Mouse (Mus musculus): Measurements from ENCODE around the gene Sult2b1. TPM values are rescaled to one million over a fixed set of nuclear protein-coding genes. Genes with fewer than 3 reads are reported as not detected.

Gene Sult2b1
- total RNA-seq, 2 experiments from 2014 or later: not detected

- no peak for ATAC-seq (replicated peaks; ENCODE audit: low FRiP score, low TSS enrichment, poor library complexity, severe bottlenecking)
Measured at GRCm38 (mm10) chr7:45681046-45681736, 103.3 kb downstream of the Sult2b1 start.

Other genes starting within 250 kb of the Sult2b1 start
- gene Hsd17b14, start 229.8 kb downstream of the Sult2b1 start, total RNA-seq (2014; fragmentation: Nextera tagmentation): not detected in 2 replicates
- gene Hsd17b14, start 229.8 kb downstream of the Sult2b1 start, total RNA-seq (2017): not detected in 2 replicates
- gene Bcat2, start 214.5 kb downstream of the Sult2b1 start, total RNA-seq (2014; fragmentation: Nextera tagmentation): 81.0 and 92.5 TPM in 2 replicates
- 23.3 and 50.0 TPM in 2 replicates for gene Bcat2, start 214.5 kb downstream of the Sult2b1 start, total RNA-seq (2017)
- not detected in 2 replicates for gene Fgf21, start 169.2 kb downstream of the Sult2b1 start, total RNA-seq (2014; fragmentation: Nextera tagmentation)
- not detected in 2 replicates for gene Fgf21, start 169.2 kb downstream of the Sult2b1 start, total RNA-seq (2017)
- gene Fut1, start 167.4 kb downstream of the Sult2b1 start, total RNA-seq (2014; fragmentation: Nextera tagmentation): not detected in 2 replicates
- not detected in 2 replicates for gene Fut1, start 167.4 kb downstream of the Sult2b1 start, total RNA-seq (2017)
- gene Izumo1, start 162.9 kb downstream of the Sult2b1 start, total RNA-seq (2014; fragmentation: Nextera tagmentation): not detected in 2 replicates
- not detected in 2 replicates for gene Izumo1, start 162.9 kb downstream of the Sult2b1 start, total RNA-seq (2017)
- not detected in 2 replicates for gene Rasip1, start 157.2 kb downstream of the Sult2b1 start, total RNA-seq (2014; fragmentation: Nextera tagmentation)
- not detected in 2 replicates for gene Rasip1, start 157.2 kb downstream of the Sult2b1 start, total RNA-seq (2017)
- gene Mamstr, start 144.7 kb downstream of the Sult2b1 start, total RNA-seq (2014; fragmentation: Nextera tagmentation): not detected in 2 replicates
- gene Mamstr, start 144.7 kb downstream of the Sult2b1 start, total RNA-seq (2017): not detected in 2 replicates
- not detected in 2 replicates for gene Fut2, start 118.3 kb downstream of the Sult2b1 start, total RNA-seq (2014; fragmentation: Nextera tagmentation)
- gene Fut2, start 118.3 kb downstream of the Sult2b1 start, total RNA-seq (2017): not detected in 2 replicates
- gene Ntn5, start 100.6 kb downstream of the Sult2b1 start, total RNA-seq (2014; fragmentation: Nextera tagmentation): not detected in 2 replicates
- not detected in 2 replicates for gene Ntn5, start 100.6 kb downstream of the Sult2b1 start, total RNA-seq (2017)
- gene Sec1, start 90.3 kb downstream of the Sult2b1 start, total RNA-seq (2014; fragmentation: Nextera tagmentation): not detected in 2 replicates
- gene Sec1, start 90.3 kb downstream of the Sult2b1 start, total RNA-seq (2017): not detected in 2 replicates
- not detected in 2 replicates for gene Car11, start 84.8 kb downstream of the Sult2b1 start, total RNA-seq (2014; fragmentation: Nextera tagmentation)
- gene Car11, start 84.8 kb downstream of the Sult2b1 start, total RNA-seq (2017): not detected in 2 replicates
- 7.1 and 9.1 TPM in 2 replicates for gene Dbp, start 79.6 kb downstream of the Sult2b1 start, total RNA-seq (2014; fragmentation: Nextera tagmentation)
- gene Dbp, start 79.6 kb downstream of the Sult2b1 start, total RNA-seq (2017): 5.6 and 6.2 TPM in 2 replicates
- gene Rpl18, start 69.2 kb downstream of the Sult2b1 start, total RNA-seq (2014; fragmentation: Nextera tagmentation): 2,679 and 3,223 TPM in 2 replicates
- gene Rpl18, start 69.2 kb downstream of the Sult2b1 start, total RNA-seq (2017): 1,594 and 2,062 TPM in 2 replicates
- gene Sphk2, start 66.7 kb downstream of the Sult2b1 start, total RNA-seq (2014; fragmentation: Nextera tagmentation): 16.3 and 19.8 TPM in 2 replicates
- gene Sphk2, start 66.7 kb downstream of the Sult2b1 start, total RNA-seq (2017): 7.5 and 7.8 TPM in 2 replicates
- gene Fam83e, start 63.5 kb downstream of the Sult2b1 start, total RNA-seq (2014; fragmentation: Nextera tagmentation): 1.1 and 2.1 TPM in 2 replicates
- gene Fam83e, start 63.5 kb downstream of the Sult2b1 start, total RNA-seq (2017): 0.61 and 2.9 TPM in 2 replicates
- not detected in 2 replicates for gene Spaca4, start 58.9 kb downstream of the Sult2b1 start, total RNA-seq (2014; fragmentation: Nextera tagmentation)
- not detected in 2 replicates for gene Spaca4, start 58.9 kb downstream of the Sult2b1 start, total RNA-seq (2017)
- not detected in 2 replicates for gene Lmtk3, start 931 bp downstream of the Sult2b1 start, total RNA-seq (2014; fragmentation: Nextera tagmentation)
- not detected in 2 replicates for gene Lmtk3, start 931 bp downstream of the Sult2b1 start, total RNA-seq (2017)
- gene Cyth2, start 29.9 kb upstream of the Sult2b1 start, total RNA-seq (2014; fragmentation: Nextera tagmentation): 27.2 and 30.8 TPM in 2 replicates
- 36.9 and 38.0 TPM in 2 replicates for gene Cyth2, start 29.9 kb upstream of the Sult2b1 start, total RNA-seq (2017)
- not detected in 2 replicates for gene Kcnj14, start 40.1 kb upstream of the Sult2b1 start, total RNA-seq (2014; fragmentation: Nextera tagmentation)
- gene Kcnj14, start 40.1 kb upstream of the Sult2b1 start, total RNA-seq (2017): not detected in 2 replicates
- gene Grwd1, start 46.3 kb upstream of the Sult2b1 start, total RNA-seq (2014; fragmentation: Nextera tagmentation): 45.7 and 67.7 TPM in 2 replicates
- gene Grwd1, start 46.3 kb upstream of the Sult2b1 start, total RNA-seq (2017): 22.1 and 39.4 TPM in 2 replicates
- gene Kdelr1, start 88.1 kb upstream of the Sult2b1 start, total RNA-seq (2014; fragmentation: Nextera tagmentation): 76.7 and 91.3 TPM in 2 replicates
- 44.4 and 50.2 TPM in 2 replicates for gene Kdelr1, start 88.1 kb upstream of the Sult2b1 start, total RNA-seq (2017)
- gene Grin2d, start 93.7 kb upstream of the Sult2b1 start, total RNA-seq (2014; fragmentation: Nextera tagmentation): 0.92 TPM in 1 of 2 replicates, not detected in the other
- 0.23 TPM in 1 of 2 replicates, not detected in the other for gene Grin2d, start 93.7 kb upstream of the Sult2b1 start, total RNA-seq (2017)
- gene Syngr4, start 112.0 kb upstream of the Sult2b1 start, total RNA-seq (2014; fragmentation: Nextera tagmentation): not detected in 2 replicates
- gene Syngr4, start 112.0 kb upstream of the Sult2b1 start, total RNA-seq (2017): not detected in 2 replicates
- 9.1 and 10.3 TPM in 2 replicates for gene Tmem143, start 112.3 kb upstream of the Sult2b1 start, total RNA-seq (2014; fragmentation: Nextera tagmentation)
- gene Tmem143, start 112.3 kb upstream of the Sult2b1 start, total RNA-seq (2017): 7.3 and 11.3 TPM in 2 replicates
- 167 and 180 TPM in 2 replicates for gene Emp3, start 136.7 kb upstream of the Sult2b1 start, total RNA-seq (2014; fragmentation: Nextera tagmentation)
- gene Emp3, start 136.7 kb upstream of the Sult2b1 start, total RNA-seq (2017): 109 and 112 TPM in 2 replicates
- 2.3 and 5.3 TPM in 2 replicates for gene Ccdc114, start 139.4 kb upstream of the Sult2b1 start, total RNA-seq (2014; fragmentation: Nextera tagmentation)
- 4.1 and 4.6 TPM in 2 replicates for gene Ccdc114, start 139.4 kb upstream of the Sult2b1 start, total RNA-seq (2017)
- not detected in 2 replicates for gene Abcc6, start 245.6 kb upstream of the Sult2b1 start, total RNA-seq (2014; fragmentation: Nextera tagmentation)
- not detected in 2 replicates for gene Abcc6, start 245.6 kb upstream of the Sult2b1 start, total RNA-seq (2017)
- 86.4 and 105 TPM in 2 replicates for gene Nomo1, start 249.0 kb upstream of the Sult2b1 start, total RNA-seq (2014; fragmentation: Nextera tagmentation)
- gene Nomo1, start 249.0 kb upstream of the Sult2b1 start, total RNA-seq (2017): 76.8 and 89.3 TPM in 2 replicates

All from megakaryocyte-erythroid progenitor cell, adult 5-6 weeks (primary cell).